Mouse (Mus musculus): ENCODE measurements around the gene Pdgfc.

The Pdgfc gene

DNA sequence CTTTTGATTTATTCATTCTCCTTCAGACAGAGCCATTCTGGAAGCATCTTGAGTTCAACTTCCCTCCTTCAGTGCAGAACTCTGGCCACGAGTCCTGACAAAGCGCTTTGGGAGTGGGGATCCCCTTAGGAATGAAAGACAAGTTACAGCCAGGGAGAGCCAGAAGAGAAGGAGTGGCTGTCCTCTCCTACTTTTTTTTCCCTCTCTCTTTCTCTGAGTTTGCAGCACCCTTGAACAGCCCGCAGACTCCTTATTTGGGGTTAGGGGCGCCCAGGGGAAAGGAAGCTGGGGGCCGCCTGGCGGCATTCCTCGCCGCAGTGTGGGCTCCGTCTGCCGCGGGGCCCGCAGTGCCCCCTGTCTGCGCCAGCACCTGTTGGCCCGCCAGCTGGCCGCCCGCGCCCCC is at the start of gene Pdgfc:
Gene Pdgfc, plus strand, starts transcription at position 266 of the 403 bp plus-strand sequence.
- DNase-seq (ENCODE audit: low spot score in 2 of 2) = no peak

DNA sequence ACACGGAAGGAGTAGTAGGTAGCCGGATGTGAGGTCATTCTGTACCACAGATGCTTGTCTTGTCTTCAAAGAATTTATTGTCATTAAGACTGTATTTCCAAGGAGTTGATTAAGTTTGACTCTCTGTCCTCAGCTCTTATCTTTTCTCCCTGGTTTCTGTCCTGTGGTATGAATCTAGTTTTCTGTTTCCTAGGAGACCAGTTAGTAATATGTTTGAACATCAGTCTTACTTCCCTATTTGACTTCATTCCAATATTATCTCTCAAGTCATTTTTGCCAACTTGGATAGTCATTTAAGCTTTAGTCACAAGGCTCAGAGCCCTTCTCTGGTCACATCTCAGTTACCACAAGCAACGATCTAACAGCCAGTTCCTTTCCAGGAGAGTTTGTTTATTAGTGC is 27.0 kb upstream of the Pdgfc start:
- DNase-seq (ENCODE audit: low spot score in 2 of 2) = no peak

DNA sequence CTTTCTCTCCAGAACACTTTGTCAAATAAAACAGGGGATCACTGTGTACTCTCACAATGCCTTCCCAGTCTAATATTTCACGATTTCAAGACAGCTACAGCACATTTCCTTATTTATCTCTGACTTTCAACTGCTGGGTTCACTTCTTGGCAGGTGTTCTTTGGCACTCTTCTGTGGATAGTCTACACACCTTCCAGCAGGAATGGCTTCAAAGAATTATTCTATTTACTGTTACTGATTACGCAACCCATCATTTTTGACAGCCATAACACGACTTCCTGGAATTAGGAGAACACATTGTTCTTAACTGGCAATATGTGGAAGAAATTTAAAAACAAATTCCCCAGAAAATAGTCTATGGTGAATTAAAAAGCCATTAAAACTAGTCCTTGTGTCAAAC is 26.3 kb upstream of the Pdgfc start:
- no peak for DNase-seq (ENCODE audit: low spot score in 2 of 2)

DNA sequence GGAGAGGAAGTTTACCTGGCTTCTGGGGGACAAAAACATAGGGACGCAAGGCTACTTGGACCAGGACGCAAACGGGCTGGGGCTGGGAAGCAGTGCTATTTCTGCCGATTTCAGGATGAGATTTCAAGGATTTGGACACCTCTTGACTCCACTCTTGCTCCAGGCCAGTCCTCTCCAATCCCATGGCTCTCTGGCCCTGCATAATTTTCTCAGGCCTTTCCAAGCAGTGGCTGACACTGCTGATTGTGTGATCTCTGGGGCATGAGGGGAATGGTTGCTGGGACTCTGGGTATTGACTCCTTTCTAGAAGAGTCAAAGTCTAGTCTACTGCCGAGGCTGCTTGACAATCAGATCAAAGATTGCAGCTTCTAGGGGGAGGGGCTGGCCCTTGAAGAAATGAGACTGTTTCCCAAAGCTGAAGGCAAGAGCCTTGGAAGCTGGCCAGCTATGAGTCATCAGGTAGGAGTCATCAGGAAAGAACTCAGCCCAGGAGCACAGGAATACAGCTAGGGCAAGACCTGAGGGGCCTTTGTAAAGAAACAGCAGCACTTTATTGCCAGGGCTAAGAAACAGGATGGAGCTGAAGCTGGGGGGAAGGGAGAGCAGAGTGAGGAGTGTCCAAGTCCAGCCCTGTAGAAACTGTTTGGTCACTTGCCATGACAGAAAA is 18.7 kb upstream of the Pdgfc start:
- DNase-seq (ENCODE audit: low spot score in 2 of 2) = peak; percentile 34 to 75

DNA sequence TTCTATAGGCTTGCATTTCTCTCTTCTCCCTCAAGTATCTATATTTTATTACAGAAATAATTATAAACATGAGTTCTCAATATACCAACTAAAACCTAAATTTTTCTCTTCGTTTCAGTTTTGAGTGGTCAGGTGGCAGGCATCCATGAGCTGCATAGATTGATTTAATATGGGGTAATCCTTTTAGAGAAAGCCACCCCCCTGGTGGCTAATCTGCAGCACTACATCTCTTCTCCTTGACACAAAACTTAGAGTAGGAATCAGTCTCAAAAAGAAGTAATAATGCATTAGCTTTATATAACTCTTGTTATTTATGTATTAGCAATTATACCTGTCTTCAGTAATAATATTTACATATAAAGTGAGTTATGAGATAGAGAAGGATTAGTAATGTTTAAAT is 16.2 kb upstream of the Pdgfc start:
- DNase-seq (ENCODE audit: low spot score in 2 of 2) = no peak

DNA sequence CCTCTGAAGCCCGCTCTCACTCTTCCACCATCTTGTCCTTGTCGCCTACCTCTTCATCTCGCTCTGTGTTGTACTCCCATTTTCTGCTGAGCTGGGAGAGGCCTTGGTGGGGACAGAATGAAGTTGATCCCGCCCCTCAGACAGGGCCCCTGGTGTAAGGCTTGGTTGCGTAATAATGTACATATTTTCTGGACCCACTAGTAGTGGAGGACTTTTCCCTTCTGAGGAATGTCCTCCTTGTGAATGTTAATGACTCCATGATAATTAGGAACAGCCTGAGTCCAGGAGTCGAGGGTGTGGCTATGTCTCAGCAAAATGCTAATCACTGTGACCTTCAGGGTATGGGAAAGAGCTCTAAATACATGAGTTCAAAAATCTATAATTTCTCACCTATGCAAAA is 14.4 kb upstream of the Pdgfc start:
- no peak for DNase-seq (ENCODE audit: low spot score in 2 of 2)

DNA sequence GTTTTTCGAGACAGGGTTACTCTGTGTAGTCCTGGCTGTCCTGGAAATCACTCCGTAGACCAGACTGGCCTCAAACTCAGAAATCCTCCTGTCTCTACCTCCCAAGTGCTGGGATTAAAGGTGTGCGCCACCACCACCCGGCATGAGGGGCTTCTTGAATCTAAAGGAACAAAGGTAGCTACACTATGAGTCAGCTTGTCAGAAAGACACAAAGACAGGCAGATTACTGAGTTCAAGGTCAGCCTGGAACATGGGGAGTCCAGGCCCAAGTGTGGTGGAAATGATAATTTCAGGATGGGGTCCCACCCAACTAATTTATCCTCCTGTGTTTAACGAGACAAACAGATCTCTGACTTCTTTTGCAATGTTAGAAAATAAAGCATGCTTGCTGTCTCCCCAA is 13.9 kb upstream of the Pdgfc start:
- no peak for DNase-seq (ENCODE audit: low spot score in 2 of 2)

DNA sequence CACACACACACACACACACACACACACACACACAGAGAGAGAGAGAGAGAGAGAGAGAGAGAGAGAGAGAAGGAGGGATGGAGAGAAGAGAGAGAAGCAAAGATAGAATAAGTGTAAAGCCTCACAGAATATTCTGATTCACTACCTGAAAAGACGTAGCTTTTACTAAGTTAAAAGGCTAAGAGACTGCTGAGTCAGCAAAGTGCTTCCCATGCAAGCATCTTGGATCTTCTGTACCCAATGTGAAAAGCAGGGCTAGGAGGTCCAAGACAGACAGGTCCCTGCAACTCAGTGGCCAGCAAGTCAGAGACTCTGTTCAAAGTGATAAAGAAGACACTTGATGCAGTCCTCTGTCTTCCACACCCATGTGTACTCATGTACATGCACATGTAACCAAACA is 13.4 kb upstream of the Pdgfc start:
- no peak for DNase-seq (ENCODE audit: low spot score in 2 of 2)

DNA sequence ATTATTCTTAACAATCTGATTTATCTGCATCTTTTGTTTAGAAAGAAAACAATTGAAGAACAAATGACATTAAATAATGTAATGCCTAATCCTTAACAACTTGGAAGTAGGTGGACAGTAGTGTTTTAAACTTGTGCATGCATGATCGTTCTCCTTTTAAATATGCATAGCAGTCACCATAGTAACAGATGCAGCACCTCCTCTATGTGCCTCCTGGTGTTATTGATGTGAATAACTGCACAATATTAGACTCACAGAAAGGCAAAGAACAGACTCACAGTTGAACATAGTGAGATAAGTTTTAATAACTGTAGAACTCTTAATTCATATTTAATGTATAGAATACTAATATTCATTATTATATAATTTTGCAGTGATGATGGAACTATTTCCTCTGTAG is 12.6 kb upstream of the Pdgfc start:
- DNase-seq (ENCODE audit: low spot score in 2 of 2) = no peak

DNA sequence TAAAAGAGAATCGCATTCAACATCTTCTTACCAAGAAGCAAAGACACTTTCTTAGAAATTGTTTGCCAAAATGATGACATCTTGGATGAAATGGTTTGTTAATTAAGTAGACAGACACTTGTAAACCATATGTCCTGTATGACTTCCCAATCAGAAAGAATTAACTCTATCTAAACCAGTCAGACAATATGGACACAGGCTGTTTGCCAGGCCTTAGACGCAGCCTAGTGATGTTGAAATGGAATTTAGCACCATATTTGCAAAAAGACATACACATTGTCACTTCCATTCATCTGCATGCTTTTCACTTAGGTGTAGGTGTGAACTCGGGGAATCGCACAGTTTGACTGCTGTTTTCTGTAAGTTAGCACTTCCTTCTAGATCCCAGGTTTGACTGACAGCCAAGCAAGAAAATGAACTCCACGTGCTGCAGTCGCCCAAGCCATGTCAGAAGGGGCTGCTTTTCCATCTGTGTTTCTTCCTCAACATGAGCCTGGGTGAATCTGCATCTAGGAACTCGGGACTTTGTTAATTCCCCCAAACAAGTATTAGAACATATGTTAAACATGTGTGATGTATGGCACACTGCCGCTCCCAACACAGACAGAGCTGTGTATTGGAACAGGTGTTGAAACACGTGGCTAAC is 10.5 kb upstream of the Pdgfc start:
- DNase-seq (ENCODE audit: low spot score in 2 of 2) = no peak

DNA sequence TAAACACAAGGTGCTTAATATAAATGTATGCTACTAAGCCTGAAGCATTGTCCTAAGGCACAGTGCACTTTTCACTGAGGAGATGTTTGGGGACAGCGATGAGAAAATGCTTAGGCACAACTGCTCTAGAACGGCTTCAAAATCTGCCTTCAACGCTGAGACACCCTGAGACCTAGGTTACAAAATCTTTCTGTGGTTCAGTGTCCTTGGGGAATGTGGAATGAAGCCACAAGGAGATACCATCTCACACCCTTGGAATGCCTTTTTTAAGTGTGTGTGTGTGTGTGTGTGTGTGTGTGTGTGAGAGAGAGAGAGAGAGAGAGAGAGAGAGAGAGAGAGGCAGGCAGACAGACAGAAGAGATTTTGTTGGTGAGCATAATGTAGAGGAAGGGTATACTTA is 7.9 kb upstream of the Pdgfc start:
- DNase-seq (ENCODE audit: low spot score in 2 of 2) = no peak

DNA sequence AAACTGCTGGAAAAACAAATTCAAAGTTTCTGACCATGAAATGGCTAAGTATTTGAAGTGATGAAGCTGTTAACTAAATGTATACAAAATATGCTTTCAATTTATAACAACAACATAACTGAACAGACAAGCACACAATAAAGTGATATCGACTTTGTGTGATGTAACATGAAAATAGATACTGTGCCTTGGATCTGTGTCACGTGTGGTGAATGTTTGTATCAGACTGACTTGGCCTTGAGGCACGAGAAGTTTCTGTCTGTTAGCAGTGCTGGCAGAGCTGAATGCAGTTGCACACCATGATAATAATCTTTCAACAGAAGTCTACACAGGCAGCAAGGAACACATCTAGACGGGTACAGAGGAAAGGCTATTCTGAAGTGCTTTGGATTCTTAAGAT is 6.9 kb upstream of the Pdgfc start:
- no peak for DNase-seq (ENCODE audit: low spot score in 2 of 2)

DNA sequence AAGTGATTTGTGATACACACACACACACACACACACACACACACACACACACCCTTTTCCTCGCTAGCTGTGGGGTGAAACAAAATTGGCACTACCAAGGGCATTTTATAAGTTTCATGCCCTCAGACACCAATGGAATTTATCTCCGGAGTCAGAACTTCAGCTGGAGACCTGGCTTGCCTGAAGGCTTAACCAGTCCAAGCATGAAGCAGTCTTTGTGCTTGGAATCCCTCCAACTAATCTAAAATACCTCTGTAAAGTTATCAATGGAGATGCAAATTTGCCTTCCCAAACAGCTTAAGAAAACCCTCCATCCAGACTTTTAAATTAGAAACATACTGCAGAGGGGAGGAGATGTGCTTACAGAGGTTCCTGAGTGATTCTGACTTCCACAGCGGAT is 6.3 kb upstream of the Pdgfc start:
- DNase-seq (ENCODE audit: low spot score in 2 of 2) = no peak

DNA sequence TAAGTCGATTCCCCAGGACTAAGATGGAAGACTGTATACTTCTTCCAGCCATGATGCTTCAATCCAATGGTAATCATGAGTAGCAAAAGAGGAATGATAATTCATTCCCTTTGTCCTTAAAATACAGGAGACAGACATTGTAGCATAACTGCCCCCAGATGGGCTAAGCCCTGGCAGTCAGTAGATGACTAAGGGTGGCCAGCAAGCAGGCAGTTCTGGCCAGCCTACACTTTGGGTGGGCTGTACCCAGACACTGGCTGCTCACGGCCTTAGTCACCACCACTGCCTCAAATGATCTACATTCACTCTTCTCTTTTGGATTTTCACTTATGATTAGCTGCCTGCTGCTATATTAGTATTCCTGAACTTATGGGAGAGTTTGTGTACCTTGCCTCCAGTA is 5.9 kb upstream of the Pdgfc start:
- no peak for DNase-seq (ENCODE audit: low spot score in 2 of 2)

DNA sequence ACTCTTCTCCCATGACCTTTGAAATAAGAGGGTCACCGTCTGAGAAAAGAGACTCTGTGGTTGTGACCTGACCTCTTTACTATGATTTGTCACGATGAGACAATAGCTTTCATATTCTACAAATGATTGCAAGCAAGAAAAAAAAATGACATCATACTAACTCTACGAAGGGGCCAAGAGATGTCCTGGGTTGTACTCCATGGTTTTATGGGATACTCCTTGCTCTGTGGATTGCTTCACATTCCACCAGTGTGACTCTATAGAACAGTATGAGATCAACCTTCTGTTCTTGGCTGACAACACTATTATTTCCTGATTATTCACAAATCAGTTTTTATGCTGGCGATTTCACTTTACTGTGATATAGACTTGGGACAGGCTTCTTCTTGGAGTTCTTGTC is 4.2 kb upstream of the Pdgfc start:
- no peak for DNase-seq (ENCODE audit: low spot score in 2 of 2)

DNA sequence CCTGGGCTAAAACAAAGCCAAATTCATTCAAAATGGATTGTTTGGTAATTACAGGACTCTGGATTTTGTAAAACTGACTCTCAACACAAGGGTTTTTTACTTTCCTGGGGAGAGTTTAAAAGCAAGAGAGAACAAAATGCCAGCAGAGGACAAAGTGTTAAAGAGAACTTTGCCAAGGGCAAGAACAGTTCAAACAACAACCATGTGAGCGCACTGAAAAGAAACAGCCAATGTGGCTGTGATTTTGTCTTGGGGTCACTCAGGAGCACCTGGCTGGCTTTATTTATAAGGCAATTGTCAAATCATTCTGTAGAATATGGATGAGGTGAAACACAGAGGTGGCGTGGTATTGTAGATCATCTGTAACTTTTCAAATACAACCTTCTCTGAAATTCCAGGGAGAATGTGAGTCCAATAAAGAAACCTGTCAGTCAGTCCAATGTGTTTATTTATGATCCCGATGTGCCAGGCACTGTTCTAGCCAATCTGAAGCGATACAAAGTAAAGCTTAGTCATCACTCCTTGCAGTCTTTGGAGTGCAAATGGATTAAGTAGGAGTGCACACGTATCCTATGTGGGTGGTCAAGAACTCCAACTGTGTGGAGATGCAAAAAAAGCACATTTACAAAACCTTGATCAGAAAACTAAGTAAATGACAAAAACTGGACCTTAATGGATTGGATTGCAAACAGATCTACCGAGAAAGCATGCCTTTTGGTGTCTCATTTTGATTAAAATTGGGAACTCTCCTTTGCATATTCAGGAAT is 1.7 kb upstream of the Pdgfc start:
- no peak for DNase-seq (ENCODE audit: low spot score in 2 of 2)

DNA sequence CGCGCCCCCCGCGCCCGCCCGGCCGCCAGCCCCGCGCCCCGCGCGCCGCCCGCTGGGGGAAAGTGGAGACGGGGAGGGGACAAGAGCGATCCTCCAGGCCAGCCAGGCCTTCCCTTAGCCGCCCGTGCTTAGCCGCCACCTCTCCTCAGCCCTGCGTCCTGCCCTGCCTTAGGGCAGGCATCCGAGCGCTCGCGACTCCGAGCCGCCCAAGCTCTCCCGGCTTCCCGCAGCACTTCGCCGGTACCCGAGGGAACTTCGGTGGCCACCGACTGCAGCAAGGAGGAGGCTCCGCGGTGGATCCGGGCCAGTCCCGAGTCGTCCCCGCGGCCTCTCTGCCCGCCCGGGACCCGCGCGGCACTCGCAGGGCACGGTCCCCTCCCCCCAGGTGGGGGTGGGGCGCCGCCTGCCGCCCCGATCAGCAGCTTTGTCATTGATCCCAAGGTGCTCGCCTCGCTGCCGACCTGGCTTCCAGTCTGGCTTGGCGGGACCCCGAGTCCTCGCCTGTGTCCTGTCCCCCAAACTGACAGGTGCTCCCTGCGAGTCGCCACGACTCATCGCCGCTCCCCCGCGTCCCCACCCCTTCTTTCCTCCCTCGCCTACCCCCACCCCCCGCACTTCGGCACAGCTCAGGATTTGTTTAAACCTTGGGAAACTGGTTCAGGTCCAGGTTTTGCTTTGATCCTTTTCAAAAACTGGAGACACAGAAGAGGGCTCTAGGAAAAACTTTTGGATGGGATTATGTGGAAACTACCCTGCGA is 517 bp downstream of the Pdgfc start:
- DNase-seq (ENCODE audit: low spot score in 2 of 2) = peak; percentile 44 to 63

DNA sequence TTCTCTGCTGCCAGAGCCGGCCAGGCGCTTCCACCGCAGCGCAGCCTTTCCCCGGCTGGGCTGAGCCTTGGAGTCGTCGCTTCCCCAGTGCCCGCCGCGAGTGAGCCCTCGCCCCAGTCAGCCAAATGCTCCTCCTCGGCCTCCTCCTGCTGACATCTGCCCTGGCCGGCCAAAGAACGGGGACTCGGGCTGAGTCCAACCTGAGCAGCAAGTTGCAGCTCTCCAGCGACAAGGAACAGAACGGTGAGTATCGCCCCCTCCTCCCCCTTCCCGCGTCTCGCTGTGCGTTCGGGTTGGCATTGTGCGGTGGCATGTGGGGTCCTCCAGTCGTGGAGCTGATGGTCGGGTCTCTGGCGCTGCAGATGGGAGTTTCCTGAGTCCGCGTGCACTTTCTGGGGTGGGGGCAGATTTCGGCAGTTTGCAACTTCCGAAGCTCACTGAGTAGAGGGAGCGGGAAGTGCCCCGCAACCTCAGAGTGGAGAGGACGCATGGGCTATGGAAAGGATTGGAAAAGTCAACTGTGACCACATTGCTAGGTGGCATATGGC is 1.2 kb downstream of the Pdgfc start:
- DNase-seq (ENCODE audit: low spot score in 2 of 2) = peak; percentile 38 to 65

DNA sequence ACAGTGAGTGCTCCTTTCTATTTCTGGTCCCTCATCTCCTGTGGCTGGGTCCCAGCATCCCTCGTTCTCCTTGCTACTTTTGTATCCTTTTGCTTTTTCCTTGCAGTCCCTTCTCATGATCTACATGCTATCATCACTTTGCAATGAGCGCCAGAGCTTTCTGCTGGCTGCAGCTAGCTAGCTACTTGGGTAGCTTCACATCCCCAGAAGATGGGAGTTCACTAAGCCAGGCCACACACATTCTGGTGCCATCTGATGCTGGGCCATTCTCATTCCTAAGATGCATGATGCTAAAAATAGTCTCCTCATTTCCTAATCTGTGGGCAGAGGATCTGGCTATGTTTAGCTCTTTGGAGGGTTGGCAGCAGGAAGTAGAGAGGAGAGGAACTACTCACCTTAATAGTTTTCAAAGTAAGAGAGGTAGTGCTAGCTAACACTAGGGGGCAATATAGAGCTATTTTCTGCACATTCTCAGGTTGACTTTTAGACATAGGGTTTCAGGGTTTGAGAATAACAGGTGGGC is 3.0 kb downstream of the Pdgfc start:
- DNase-seq (ENCODE audit: low spot score in 2 of 2) = no peak

DNA sequence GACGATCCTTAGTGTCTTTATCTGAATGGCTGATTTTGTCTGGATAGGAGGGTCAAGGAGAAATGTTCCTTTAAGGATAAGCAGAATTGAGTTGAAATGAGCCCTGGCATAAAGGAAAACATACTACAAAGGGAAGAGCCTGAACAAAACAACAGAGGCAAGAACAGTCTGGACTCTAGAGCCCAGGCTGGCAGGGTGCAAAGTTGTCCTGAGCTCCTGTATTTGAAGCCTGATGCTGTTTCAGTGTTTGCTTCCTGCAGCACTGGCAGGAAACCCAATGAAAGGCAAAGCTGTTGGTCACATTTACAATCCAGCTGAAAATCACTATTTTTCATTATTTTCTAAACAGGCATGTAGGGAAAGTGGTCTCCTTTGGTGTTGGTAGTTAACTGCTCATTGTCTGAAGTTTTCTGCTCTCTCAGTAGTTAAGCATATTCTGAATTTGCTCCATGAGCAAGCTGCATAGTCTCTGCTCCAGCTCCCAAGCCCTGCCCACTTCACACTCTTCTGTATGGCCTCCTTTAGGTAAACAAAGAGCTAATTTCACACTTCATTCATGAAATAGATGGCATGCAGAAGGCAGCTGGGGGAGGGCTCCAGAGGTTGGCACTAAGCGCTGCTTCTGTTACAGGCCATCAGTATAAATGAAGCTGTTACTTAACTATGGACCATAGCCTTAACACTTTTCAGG is 8.6 kb downstream of the Pdgfc start:
- DNase-seq (ENCODE audit: low spot score in 2 of 2) = no peak

DNA sequence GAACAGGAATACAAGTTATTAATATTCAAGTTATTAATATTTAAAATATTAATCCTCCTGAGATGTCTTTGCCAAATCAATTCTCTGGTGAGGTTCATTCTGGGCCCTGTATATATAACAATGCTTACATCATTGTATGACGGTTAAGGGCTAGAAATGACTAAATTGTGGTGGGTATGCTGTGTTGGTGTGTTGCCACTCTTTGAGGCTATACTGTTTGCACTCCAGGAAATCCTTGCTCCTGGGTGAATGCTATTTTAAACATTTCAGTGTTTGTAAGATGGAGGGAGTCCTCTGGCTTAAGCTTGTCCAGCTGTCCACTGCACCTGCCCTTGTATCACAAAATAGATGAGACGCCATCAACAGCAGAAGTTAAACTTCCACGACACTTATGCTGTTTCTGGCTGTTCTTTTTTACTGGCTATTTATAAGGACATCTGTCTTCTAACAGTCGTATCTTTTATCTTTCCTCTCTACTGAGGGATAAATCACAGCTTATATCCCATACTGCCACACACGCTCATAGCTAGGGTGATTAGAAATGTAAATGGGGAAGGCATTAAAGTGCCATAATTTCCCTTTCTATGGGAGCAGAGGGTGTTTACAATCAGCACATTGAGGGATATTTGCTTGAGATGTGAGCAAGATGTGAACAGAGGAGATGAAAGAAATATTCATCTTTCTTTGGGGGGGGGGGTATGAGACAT is 9.3 kb downstream of the Pdgfc start:
- no peak for DNase-seq (ENCODE audit: low spot score in 2 of 2)
